Mouse (Mus musculus) cerebellum, postnatal 14 days (tissue): ENCODE results near the gene Glis2.
A peak's percentile ranks its signal among the peaks of the same experiment; 100 is the strongest.

ENCODE experiments used
- DNase-seq, 2 experiments: peaks; one replicate each; pipeline ENCODE4 v3.0.0; 2021; ENCODE audit warnings: mixed read lengths in 2 of 2

Gene Glis2

DNA sequence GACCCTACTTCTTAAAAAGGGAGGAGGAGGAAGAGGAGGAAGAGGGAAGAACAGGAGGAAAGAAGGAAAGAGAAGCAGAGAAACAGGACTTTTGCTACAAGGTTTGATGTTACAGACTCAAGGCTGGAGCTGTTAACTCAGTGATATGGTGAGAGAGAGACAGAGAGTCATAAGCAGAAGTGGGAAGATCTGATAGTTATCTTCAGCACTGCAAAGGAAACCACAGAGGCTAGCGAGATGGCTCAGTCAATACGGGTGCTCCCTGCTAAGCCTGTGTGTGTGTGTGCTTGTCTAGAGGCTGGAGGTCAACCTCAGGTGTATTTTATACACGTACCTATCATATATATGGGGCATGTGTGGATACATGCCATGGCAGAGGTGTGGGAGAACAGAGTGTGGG, 10.7 kb upstream of the Glis2 start:
- DNase-seq, result no peak

DNA sequence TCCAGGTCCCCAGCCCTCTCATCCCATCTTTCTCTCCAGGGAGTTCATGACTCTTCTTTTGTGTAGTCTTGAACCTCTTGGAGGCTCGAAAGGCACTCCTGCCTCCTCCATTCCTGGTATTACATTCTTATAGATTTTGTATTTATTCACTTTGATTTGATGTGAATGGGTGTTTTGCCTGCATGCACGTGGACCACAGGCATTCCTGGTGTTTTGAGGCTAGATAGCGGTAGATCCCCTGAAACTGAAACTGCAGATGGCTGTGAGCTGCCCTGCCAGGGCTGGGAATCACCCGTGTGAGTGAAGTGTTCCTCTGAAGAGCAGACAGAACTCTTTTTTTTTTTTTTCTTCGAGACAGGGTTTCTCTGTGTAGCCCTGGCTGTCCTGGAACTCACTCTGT, 10.1 kb upstream of the Glis2 start:
- DNase-seq, result no peak

DNA sequence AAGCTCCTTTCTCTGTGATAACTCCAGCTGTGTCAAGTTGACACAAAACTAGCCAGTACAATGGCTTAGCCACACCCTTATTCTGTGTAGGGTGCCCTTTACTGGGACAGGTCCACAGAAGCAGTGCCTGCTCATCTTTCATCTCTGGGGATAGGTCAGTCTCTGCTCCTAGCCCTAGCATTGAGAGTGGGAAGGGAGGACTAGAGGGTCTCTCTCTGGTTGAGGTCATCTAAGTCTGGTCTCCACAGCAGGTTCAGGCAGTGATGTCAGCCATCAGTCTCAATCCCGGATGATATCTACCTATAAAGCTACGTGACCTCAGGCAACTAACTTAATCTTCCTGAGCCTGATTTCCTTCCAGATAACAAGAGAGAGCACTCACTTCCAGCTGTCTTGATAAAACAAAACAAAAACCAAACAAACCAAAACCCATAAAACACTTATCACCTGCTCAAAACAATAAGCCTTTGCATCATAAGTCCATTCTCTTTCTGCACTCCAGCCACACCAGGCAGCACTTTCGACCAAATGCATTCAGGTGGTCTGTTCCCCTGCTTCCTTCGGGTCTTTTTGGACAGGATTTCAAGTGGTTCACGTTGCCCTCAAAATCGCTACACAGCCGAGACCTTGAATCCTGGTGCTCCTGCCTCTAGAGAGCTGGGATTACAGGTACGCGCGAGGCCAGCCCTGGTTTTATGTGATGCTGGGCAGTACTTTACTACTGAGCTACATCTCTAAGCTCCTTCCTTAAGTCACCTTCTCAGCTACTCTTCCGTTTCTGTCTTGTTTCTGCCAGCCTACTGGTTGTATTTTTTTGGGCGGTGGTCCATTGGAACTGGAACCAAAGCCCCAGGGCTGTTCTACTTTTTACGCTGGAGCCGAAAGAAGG, 8.6 kb upstream of the Glis2 start:
- peak in 1 of 2 experiments; percentile 21 for DNase-seq

DNA sequence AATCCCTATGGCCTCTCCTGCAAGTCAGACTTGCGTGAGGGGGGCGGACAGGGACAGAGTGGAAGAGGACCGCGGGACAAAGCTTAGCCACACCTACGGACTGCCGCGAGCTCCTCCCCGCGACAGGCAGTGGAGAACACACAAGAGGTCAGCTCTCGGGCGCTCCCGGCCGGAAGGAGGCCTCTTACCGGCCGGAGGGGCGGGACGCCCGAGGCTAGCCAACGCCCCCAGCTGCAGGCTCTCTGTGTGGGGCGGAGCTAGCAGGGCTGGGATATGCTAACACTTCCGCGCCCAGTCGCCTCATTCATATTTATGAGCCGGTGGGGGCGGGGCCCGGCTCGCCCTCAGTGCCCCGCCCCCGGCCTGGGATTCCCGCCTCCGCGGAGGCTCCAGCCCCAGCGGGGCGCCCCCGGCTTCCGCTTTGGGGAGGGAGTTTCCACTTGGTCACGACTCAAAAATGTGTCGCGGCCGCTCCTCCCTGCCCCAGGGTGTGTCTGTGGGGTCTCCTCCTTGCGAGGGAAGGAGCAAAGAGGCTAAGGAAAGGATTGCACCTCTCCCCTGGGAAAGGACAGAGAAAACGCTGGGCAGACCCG, 7.9 kb upstream of the Glis2 start:
- peak; percentile 89 to 91 for DNase-seq

DNA sequence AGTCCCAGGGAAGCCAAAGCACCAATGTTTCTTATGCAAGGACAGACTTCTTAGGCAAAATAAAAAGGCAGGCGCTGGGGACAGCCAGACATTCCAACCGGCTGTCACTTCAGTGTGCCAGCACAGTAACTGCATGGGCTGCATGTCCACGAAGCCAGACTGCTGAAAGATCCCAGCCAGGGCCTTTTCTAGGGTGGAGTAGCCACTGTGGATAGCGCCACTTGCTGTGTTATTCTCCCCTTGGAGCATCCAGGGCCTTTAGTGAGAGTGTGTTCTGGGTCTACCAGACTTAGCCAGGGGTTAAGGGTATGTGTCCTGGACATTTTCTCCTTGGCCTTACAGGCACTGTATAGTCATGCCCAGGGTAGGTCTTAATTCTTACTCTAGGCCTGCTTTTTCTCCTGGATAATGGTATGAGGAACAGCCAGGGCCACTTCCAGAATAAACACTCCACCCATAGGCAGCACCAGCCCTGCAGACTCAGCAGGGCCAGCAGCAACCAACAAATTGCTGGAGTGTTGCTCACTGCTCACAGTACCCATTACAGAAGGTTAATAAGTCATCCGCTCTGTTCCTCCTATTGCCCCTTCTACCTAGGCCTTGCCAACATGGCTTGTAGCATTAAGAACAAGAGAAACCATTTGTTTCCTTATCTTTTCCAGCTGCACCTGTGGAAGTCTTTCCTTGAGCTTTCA, 6.8 kb upstream of the Glis2 start:
- DNase-seq, result peak; percentile 21 to 43

DNA sequence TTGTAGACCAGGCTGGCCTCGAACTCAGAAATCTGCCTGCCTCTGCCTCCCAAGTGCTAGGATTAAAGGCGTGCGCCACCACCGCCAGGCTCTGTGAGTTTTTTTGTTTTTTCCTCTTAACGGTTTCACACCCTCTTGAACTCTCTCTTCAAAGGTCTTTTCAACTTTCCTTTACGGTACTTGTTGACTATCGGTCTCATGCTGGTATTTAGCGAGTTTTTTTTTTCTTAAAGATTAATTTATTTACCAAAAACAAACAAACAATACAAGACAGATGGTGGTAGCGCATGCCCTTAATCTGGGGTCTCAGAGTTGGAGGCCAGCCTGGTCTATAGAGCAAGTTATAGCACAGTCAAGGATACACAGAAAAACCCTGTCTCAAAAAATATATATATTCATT, 4.3 kb upstream of the Glis2 start:
- DNase-seq, result no peak

DNA sequence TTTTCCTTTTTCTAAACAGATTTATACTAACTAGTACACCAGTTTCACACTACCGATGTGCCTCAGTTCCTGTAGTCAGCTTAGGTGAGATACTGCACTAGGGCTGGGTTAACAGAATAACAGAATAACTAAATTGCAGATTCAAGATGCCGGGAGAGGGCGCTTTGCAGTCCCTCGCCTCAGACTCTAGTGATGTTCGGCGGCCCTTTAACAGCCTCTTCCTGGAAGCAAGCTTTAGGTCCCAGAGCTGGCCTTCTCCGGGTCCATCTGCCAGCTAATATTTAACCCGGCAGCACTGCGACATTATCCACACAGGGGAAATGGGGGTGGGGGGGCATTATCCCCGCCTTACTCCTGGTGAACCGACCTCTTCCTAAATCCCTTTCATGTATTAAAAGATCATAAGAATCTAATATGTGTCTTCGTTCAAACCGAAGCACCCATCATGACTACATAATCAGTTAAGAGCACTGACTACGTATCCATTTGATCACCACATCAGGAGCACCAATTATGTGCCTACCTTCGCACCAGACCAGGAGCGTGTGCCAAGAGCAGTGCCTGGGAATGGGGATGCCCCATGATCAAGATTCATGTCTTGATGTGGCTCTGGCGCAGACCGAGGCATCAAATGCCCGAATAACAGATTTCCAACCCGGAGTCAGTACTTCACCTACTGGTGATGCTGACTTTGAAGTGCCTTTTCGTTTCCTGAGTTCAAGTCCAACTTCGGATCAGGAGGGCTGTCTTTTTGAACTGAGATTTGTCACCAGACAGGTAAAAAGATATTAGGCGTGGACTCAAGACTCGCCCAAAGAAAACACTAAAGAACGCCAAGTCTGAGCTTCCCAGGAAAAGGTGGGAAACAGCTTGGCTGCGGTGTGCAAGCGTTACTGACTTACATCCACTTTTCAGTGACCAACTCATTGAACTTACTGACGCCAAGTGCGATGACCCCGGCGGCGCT, 1.3 kb upstream of the Glis2 start:
- peak; percentile 79 to 82 for DNase-seq

DNA sequence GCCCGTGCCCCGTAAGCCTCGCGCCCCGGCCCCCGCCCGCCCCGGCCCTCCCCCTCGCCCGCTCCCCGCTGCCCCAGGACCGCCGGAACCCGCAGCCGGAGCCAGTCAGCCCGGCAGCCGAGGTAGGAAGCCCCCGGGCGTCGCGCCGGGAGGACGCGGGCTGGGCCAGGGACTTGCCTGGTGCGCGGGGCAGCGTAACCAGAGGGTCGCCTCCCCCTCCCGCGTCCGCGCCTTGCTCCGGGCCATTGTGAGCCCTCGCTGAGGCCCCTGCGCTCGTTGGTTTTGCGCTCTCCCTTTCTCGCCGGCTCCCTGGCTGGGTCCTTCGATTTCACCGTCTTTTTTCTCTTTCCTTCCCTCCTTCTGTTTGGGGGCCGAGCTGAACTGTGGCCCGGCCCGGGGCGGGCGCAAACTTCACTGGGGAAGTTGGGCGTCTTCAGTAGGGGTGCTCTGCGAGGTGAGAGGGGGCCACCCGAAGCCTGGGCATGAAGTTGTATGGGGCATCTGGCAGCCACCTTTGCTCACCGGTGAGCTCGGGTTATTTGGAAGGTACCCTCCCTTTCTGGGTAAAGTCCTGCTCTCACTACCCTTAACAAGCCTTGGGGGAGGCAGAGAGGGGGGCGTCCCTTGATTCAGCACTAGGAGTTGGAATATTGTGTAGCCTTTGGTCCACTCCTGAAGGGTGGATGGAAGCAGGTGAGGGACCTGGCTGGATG, 457 bp downstream of the Glis2 start:
- DNase-seq, result peak in 1 of 2 experiments; percentile 57

DNA sequence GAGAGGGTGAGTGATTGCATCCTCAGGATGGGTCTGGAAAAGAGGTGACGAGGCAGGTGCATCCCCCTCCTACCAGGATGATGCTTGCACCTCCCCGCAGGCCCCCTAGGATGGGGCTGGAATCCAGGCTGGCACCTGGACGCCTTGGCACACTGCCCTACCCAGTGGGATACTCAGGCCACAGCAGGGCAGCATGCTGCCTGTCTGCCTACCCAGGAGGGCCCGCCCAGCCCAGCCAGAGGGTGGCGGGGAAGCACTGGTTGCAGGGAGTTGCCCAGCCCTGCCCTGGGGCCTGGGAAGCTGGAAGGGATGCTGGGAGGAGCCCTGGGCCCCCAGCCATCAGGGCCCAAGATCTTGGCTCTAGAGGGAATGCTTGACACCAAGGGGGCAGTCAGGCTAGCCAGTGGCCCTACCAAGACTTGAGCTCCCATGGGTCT, 1.0 kb downstream of the Glis2 start:
- peak; percentile 58 to 70 for DNase-seq

DNA sequence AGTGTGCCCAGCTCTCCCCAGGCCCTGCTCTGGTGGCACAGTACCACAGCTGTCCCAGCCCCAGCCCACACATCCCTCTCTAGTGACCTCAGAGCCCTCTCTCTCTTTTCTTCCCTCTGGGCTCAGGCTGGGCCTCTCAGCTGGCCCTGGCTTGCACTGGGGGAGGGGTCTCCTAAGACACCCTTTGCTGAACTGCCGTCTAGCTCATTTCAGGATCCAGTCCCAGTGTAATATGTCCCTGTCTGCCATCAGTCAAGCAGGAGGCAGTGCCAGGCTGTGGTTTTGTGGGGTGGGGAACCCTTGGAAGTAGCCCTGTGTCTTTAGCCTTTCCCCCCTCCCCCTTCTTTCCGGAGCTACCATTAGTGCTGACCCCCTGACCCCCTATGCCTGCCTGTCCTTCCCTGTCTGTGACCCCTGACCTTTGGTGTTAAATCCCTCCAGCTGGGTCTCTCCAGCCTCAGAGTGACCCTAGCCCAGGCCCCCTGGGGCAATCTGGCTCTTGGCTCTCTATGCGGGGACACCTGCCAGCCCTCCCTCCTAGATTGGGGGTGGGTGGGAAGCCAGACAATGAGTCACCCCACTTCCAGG, 1.7 kb downstream of the Glis2 start:
- peak in 1 of 2 experiments; percentile 45 for DNase-seq

DNA sequence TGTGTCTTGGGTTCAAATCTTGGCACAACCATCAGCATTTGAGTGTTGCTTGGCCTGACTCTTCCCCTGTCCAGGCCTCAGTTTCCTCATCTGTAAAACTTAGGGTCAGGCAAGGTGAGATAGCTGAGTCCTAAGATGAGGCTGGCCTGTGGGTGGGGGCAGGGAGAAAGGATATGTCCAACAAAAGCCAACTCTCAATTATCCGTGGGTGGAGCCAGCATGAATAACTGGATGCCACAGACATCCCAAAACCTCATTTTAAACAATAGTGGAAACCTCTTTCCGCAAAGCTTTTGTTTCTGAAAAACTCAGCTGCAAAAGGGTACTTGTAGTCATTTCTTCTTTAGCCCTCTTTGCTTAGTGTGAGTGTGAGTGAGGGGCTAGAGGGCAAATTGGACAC, 2.3 kb downstream of the Glis2 start:
- no peak for DNase-seq

DNA sequence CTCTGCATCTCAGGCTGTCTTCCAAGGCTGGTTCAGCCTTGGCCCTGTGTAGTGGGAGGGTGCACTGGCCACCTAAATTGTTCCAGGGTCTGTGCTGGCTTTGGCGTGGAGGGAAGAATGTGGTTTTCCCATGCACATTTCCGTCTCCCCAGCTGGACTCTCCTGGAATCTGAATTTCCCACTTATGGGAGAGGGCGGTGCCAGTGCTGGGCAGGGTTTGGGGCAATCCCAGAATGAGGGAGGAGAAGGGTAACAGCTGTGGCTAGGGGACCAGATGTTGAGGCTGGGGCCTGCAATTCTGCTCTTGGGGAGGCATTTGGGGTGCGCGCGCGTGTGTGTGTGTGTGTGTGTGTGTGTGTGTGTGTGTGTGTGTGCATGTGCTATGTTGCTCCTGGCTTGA, 2.8 kb downstream of the Glis2 start:
- DNase-seq, result no peak

DNA sequence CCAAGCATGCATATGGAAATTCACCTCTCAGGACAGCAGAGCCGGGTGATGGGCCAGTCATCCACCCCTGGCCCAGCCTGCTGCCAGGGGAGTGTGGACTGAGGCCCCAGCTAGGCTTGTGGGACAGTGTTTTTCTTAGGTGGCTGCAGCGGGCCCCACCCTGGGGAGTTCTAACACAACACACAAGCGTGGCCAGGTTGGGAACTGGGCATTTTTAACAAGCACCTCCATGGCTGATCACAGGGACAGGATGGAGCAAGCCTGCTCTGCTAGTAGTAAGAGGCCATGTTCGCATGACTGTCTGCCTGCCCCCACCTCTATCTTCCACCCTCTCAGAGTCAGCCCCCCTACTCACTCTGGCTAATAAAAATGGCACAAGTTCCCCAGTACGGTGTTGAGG, 3.5 kb downstream of the Glis2 start:
- no peak for DNase-seq

DNA sequence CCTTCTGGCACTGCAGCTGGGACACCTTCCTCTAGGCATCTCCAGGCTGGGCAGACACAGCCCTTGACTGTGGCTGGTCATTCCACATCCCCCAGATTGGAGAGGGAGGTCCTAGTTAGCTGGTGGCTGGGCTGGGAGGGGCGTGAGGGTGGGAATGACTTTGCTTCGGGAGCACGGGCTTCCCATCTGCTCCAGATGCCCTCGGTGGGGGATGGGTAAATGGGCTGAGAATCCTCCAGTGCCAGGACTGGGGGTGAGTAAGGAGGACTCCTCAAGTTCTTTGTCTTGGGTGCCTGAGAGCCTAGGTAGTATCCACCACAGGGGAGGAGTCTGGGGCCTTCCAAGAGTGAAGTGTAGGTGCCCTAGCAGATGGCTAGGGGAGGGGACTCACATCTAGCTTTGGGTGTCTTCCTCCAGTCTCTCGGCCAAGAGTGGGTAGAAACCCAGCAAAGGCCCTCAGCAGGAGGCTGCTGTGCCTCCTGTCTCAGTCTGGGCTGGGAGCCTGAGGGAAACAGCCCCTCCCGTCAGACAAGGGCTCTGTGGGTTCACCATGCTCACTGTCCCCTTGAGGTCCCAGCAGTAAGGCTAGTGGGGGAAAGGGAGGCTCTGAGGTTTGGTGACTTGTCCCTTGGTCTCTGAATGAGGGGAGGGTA, 4.5 kb downstream of the Glis2 start:
- peak; percentile 34 to 51 for DNase-seq

DNA sequence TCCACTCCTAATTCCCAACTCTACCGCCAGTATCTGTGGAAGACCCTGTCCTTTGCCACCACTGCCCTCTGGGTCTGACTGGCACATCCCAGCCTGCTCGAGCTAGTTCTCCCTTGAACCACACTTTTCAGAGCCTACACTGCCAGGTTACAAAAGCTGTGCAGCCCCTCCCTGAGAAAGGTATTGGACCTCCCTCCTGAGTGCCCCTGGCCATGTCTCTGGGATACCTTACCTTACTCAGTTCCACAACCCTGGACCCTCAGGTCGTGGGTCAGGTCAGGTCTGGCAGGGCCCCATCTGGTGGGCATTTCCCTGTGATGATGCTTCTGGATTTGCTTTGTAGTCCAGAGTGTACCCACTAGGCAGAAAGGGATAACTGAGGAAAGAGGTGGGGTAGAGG, 5.1 kb downstream of the Glis2 start:
- no peak for DNase-seq

DNA sequence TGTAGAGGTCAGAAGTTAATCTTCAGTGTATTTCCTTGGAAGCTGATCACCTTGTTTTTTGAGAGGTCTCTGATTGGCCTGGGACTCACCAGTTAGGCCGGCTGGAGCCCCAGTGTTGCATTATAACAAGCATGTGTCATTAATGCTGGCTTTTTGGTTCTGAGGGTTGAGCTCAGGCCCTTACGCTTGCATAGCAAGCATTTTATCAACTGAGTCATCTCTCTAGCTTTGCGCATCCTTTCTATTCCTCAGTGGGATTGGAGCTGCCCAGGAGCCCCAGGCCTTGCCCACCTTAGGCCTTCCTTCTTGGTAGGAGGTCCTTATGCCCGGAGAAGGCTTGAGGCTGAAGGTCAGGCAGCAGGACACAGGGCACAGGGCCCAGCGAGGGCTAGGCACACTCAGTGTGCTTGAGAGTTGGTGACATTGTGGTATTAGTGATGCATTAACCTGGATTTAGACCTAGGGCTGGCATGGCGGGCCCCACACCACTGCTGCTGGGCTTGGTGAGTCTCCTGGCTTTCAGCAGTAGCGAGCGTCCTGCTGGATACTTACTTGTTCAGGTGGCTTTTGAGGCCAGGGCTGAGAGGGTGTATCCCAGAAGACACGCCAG, 6.3 kb downstream of the Glis2 start:
- no peak for DNase-seq

DNA sequence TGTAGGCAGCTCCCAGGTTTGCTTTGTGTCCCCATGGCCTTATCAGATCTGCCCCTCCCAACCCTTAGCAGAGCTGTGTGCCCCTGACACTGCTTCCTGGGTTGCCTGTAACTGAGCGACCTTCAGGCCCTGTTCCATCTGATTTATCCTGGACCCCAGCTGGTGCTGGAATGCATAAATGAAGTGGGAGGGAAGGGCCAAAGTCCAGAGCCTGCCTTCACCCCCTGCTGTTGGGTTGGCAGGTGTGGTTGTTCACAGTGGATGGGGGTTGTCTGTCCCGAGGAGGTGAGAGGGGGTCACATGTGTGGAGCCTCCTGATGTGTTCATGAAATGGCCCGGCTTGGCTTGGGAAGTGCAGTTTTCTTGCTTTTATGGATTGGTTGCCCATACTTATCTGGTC, 7.7 kb downstream of the Glis2 start:
- DNase-seq, result peak in 1 of 2 experiments; percentile 47

DNA sequence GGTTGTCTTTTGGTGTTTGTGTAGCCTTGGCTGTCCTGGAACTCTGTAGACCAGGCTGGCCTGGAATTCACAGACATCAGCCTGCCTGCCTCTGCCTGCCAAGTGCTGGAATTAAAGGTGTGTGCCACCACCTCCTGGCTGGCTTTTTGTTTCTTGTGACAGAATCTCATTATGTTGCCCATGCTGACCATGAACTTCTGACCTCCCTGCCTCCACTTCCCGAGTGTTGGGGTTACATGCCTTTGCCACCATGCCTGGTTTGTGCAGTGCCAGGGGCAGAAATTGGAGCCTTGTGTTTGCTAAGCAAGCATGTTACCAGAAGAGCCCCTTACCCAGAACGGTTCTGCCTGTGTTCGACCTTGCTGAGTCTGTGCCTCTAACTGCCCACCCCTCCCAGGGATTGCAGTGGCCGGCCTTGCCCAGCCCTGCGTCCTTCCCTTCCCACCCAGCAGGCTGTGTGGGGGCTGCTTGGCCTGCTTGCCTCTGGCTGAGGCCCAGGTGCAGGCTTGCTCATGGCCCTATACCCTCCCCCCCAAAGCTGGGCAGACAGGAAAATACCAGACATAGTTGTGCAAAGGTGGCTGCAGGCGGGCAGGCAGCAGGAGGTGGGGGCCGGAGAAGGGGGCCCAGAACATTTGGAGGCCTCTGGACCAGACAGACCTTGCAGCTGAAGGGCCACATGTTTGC, 8.4 kb downstream of the Glis2 start:
- no peak for DNase-seq

DNA sequence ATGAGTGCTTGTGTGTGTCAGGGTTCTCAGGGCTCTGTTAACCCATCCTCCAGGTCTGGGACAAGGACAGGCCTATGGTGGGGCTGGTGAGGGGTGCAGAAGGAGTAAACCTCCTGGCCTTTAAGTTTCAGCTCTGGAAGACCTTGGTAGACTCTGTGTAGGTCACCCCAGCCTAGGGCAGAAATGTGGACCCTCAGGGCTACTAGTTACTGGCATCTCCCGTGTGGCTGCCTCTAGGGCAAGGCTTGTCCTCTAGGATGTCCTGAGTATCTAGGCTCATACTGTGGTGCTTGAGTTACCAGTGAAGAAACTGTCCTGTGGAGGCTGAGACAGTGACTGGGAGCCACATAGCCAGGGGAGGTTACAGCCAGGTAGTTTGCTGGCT, 8.9 kb downstream of the Glis2 start:
- no peak for DNase-seq

DNA sequence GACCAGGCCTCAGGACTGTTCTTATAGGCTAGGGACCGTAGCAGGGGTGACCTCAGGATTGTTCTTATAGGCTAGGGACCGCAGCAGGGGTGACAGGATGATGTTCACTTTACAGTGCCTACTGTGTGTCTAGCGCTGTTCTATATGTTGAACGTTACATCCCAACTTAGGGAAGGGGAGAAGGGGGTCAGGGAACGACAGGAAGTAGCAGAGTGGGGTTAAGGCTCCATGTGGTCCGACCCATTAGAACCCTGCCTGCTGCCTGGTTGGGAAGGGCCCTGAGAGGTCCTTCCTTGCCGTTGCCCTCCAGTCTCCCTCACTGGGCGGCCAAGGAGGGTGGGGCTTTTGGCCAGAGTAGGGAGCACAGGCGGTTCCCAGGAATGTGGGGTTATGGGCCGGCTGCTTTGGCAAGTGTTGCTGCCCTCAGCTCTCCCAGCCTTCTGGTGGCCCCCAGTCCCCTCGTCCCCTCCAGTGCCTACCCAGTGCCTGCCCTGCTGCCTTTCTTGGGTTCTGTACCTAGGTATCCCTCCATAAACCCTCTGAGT, 9.9 kb downstream of the Glis2 start:
- no peak for DNase-seq
